Mouse (Mus musculus) cerebellum, adult 8-10 months (tissue): ENCODE measurements at regions not wholly inside any gene's neighbourhood (a gene's known extent, or its start where the extent isn't known, plus 50 kb on each side); places are given as distances from the start of the nearest gene placed in this dataset.

ENCODE experiments used
- DNase-seq: peaks from one replicate; pipeline ENCODE4 v3.0.0; 2022

DNA sequence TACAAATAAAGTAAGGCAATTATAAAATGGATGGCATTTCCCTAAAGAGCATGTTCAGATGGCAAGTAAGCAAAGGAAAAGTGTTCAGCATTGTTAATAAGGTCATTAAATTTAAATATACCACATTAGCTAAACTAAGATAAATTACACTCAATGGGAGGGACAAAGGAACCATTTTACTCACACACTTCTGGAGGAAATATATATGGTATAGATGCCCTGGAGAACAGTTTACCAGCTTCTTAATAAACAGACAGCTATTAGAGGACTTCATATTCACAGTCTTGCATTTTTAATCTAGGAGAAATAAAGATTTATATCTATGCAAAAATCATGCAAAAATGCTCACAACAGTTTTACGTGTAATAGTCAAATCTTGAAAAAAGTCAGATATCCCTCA is 183.8 kb downstream of the Dthd1 start:
- DNase-seq = no peak

DNA sequence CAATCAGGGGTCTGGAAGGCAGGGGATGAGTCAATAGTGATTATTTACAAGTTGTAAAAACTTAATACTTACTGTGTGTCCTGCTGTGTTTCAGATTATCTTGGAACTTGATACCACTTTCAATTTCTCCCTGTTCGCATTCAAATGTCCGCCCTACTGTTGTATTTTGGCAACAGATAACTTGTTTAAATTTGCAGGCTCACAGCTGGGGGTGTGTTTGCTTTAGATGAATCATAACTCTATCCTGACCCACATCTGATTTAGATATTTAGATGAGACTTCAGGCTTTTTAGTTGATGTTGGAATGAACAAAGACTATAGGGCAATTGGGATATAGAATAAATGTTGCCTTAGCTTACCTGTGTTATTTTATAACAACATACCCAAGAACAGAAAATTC is 220.8 kb downstream of the Dthd1 start:
- no peak for DNase-seq

DNA sequence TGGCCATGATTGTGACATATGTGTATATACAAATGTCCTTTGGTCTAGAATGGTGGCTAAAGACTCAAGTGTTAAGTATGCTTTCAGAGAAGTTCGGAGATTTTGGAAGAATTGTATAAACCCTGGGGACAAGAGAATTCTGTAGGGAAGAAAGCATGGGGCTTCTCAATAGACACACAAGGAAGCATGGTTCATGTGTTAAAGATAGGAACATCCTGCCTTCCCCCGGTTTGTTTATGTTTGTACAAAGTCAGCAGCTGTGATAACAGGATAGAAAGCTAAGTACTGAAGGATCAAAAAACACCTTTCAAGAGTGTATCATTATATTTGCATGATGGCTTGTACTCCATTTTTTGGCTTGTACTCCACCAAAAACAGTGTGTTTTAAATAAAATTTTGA is 232.1 kb downstream of the Dthd1 start:
- no peak for DNase-seq

DNA sequence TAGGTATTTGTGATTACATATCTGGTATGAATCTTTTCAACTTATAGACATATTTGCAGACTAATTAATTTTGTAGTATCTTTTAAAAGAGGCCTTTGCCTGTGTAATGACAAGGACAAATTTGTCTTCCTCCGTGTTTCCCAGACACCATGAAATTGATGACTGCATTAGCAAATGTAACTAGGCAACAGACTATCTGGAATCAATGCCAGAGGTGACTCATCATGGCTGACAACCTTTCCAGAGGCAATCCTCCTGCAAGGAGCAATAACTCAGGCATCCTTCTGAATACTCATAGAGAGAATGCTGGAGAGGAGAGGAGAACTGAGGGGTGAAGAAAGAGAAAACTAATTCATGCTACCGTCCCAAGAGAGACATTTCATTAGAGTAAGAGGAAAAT is 249.7 kb downstream of the Dthd1 start:
- DNase-seq = no peak

DNA sequence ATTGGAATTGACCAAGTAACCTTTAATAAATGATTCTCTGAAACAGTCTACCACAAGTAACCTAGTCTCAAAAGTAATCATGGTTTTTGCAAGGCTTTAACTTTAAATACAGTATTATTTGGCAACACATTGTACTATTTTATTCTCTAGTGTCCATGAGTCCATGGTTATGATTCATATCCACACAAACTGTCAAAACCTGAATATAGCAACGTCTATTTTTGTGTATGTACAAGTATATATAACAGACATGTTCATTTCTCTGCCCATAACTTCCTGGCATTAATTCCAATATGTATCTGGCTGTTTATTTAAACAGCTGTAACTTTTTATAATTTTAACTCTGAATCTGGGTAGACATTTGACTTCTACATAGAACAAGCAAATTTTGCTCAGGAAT is 253.2 kb downstream of the Dthd1 start:
- no peak for DNase-seq

DNA sequence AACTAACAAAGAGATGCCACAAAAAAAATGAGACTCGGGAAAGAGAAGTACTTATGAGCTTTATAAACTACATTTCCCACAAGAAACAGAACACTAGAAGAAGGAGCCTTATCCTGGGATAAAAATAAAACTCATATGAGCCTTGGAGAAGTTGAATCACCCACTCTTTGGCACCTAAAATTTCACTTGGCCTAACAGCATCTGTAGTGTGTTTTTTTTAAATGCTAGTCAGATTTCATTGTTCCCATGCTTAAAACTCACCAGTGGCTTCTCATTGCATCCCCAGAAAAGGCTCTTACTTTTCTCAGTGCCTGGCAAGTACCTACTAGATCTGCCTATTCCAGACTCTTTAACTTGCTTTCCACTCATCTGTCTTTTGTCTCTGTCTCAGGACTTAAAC is 284.5 kb downstream of the Dthd1 start:
- DNase-seq = no peak

DNA sequence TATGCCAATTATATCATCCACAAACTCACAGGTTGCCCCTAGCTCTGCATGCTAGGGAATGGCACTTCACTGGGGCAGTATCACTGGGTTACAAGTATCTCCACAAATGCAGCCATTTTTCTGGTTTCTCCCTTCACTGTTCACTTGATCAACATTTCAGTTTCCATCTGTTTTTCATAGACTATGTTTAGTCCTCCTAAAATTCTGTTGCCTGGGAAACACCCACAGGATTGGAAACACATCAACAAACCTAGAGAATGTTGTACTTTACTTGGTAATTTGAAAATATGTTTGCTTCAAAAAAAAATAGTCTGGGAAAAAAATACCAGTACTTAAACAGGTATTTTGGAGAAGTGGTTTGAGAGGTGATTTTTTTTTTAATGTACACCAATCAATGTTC is 318.9 kb downstream of the Dthd1 start:
- DNase-seq = no peak

DNA sequence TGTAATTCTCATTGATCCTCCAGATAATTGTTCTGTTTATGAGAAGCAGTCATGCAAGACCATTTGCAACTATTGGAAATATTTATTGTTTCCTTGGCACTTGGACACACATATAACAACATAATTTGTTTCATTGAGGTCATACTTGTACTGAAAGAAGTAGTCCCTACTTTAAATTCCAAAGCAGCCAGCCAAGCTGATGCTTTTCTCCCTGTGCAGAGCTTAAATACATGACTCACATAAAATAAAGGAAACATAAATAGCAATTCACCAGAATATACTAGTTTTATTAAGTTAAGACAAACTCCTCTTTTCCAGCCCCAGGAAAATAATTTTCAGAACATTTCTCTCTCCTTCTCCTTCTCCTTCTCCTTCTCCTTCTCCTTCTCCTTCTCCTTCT is 324.3 kb downstream of the Dthd1 start:
- no peak for DNase-seq

DNA sequence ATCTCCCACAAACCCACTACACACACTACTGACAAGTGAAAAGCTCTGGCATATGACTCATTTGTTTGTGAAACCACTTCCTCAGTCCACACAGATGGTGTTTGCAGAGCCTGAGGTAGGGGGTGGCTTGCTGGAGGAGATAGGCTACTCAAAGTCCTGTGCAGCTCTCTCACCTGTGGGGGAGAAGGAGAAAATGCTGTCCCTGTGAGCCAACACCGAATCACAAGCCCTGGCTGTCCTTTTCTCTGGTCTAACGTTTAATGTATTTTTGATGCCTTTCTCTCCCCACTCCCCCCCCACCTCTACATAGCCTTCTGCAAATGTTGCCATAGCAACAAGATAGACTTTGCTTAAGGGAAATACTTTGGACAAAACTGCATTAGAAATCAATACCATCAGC is 356.1 kb downstream of the Dthd1 start:
- no peak for DNase-seq

DNA sequence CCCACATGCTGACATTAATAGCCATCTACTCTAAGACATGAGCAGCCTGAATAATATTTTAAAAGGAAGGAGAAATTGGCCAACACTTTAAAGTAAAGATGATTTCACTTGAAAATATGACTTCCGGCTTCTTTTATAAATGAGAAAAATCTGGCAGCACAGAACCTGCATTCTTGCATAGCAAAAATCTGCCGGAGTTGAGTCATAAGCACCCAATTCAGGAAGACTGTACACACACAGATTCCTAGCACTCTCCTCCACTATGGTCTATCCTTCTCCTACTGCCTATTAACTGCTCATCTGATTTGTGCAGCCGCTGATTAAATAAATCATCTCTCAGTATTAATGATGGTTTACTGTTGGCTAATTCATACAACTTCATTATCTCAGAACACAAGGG is 356.9 kb downstream of the Dthd1 start:
- no peak for DNase-seq

DNA sequence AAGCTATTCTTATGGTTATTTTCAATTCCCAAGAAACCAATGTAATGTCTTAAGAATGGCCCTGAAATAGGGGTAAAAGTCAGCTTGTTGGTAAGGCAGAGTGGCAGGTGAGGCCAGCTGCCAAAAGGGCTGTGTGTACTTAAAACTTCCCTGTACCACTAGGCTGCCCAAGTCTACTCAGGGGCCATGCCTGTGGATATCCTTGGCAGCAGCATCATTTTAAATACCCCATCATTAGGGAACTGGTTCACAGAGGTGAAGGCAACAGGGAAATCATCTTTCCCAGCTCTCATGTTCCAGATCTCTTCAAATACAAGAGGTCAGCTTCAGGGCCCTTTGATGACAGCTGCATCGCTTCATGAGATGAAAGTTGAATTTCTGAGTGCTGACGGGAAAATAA is 399.8 kb downstream of the Dthd1 start:
- no peak for DNase-seq

DNA sequence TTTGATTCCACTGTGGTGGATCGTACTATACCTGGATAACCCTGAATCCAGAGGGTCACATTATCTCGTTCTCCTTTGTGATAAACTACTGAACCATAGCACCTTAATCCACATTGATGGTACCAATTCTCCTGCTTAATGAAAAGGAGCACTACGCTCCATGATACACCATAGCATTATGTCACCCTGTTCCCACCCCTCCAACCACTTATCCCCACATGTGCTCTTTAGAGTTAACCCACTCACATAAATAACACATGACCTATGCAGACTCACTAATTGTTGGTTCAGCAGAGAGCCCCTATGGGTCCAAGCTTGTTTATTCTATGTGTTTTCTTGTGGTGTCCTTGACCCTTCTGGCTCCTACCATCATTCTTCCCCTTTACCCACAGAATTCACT is 405.8 kb downstream of the Dthd1 start:
- no peak for DNase-seq

DNA sequence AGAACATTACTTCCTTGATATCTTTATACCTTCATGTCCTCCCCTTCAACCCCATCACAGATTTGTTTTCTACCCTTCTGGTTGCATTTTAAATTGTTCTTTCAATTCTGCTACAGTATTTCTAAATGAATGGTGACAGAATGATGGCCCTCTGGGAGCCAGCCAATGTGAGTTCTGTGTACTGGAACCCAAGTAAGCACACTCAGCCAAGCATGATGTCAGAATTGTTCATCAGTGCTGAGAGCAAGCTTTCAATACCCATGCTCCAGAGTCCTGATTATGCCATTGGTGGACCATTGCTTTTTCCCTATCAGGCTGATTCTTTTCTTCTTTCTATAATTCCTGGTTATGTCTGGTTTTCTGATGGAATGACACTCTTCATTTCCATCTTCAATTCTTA is 386.3 kb upstream of the Nwd2 start:
- DNase-seq = peak; percentile 1
